Mouse (Mus musculus) CH12F3 (cell line): ENCODE results near the gene Trdmt1.

Source experiments
- in situ Hi-C: fragments of 300-500 bp; cut with MboI; formaldehyde crosslinking; loops from 2 replicates; pipeline ENCODE4 v1.14.3; 2020; ENCODE audit warnings: low sequenced_read_pairs

Gene Trdmt1

GRCm38 (mm10) chr2:13544193-13544824, at the start of gene Trdmt1:
Trdmt1 (minus strand) TSS chr2:13544668.
- in situ Hi-C loops = no loop called here

GRCm38 (mm10) chr2:13593328-13593727, 48.9 kb upstream of the Trdmt1 start:
- in situ Hi-C loops = loop anchor here (25.0 kb wide), 1 partner anchor 306 kb away; no protein-coding TSS in a partner anchor

- in situ Hi-C loops = loop anchor here (25.0 kb wide), 1 partner anchor 296 kb away; no protein-coding TSS in a partner anchor
Observed at GRCm38 (mm10) chr2:13583746-13584145, 39.3 kb upstream of the Trdmt1 start.

- in situ Hi-C loops = loop anchor here (25.0 kb wide), 1 partner anchor 295 kb away; no protein-coding TSS in a partner anchor
Observed at GRCm38 (mm10) chr2:13582184-13582583, 37.7 kb upstream of the Trdmt1 start.

- in situ Hi-C loops = loop anchor here (25.0 kb wide), 1 partner anchor 293 kb away; no protein-coding TSS in a partner anchor
Observed at GRCm38 (mm10) chr2:13579991-13580390, 35.5 kb upstream of the Trdmt1 start.

- in situ Hi-C loops = loop anchor here (25.0 kb wide), 1 partner anchor 292 kb away; no protein-coding TSS in a partner anchor
Observed at GRCm38 (mm10) chr2:13579315-13579714, 34.8 kb upstream of the Trdmt1 start.

GRCm38 (mm10) chr2:13578473-13579152, 34.1 kb upstream of the Trdmt1 start:
- in situ Hi-C loops = loop anchor here (25.0 kb wide), 1 partner anchor 291 kb away; no protein-coding TSS in a partner anchor

- in situ Hi-C loops = loop anchor here (25.0 kb wide), 1 partner anchor 290 kb away; no protein-coding TSS in a partner anchor
Observed at GRCm38 (mm10) chr2:13577399-13577798, 32.9 kb upstream of the Trdmt1 start.

GRCm38 (mm10) chr2:13575926-13576325, 31.5 kb upstream of the Trdmt1 start:
- in situ Hi-C loops = loop anchor here (25.0 kb wide), 1 partner anchor 289 kb away; no protein-coding TSS in a partner anchor

GRCm38 (mm10) chr2:13575287-13575801, 30.9 kb upstream of the Trdmt1 start:
- in situ Hi-C loops = loop anchor here (25.0 kb wide), 1 partner anchor 288 kb away; no protein-coding TSS in a partner anchor

- in situ Hi-C loops = loop anchor here (25.0 kb wide), 1 partner anchor 287 kb away; no protein-coding TSS in a partner anchor
Observed at GRCm38 (mm10) chr2:13574801-13575150, 30.3 kb upstream of the Trdmt1 start.

GRCm38 (mm10) chr2:13574066-13574800, 29.8 kb upstream of the Trdmt1 start:
- in situ Hi-C loops = no loop called here

GRCm38 (mm10) chr2:13573408-13574065, 29.1 kb upstream of the Trdmt1 start, which contains the start of gene Vim:
Vim (plus strand) TSS chr2:13573927.
- in situ Hi-C loops = no loop called here

- in situ Hi-C loops = no loop called here
Observed at GRCm38 (mm10) chr2:13572647-13573407, 28.4 kb upstream of the Trdmt1 start.

GRCm38 (mm10) chr2:13572101-13572553, 27.7 kb upstream of the Trdmt1 start:
- in situ Hi-C loops = no loop called here

GRCm38 (mm10) chr2:13570122-13570521, 25.7 kb upstream of the Trdmt1 start:
- in situ Hi-C loops = no loop called here

- in situ Hi-C loops = no loop called here
Observed at GRCm38 (mm10) chr2:13560396-13560795, 15.9 kb upstream of the Trdmt1 start.

- in situ Hi-C loops = no loop called here
Observed at GRCm38 (mm10) chr2:13559729-13560128, 15.3 kb upstream of the Trdmt1 start.

- in situ Hi-C loops = no loop called here
Observed at GRCm38 (mm10) chr2:13559303-13559702, 14.8 kb upstream of the Trdmt1 start.
